Mouse (Mus musculus) brain, adult 10 weeks (tissue): ENCODE measurements around the gene Tbc1d12. TPM values are rescaled to one million over a fixed set of nuclear protein-coding genes. Genes with fewer than 3 reads are reported as not detected.

Experiments
- polyA plus RNA-seq: library from polyadenylated mRNA; stranded (reverse); fragments of 350-450 nt; fragmentation: Illumina TruSeq; extraction: RNeasy Lipid Tissue Mini Kit (QIAGEN cat#74804); gene quantifications from one replicate; pipeline ENCODE4 v1.2.3, GENCODE M21; 2015; ENCODE audit warnings: low read depth, low replicate concordance

The Tbc1d12 gene
- 10.3 TPM for polyA plus RNA-seq

DNA sequence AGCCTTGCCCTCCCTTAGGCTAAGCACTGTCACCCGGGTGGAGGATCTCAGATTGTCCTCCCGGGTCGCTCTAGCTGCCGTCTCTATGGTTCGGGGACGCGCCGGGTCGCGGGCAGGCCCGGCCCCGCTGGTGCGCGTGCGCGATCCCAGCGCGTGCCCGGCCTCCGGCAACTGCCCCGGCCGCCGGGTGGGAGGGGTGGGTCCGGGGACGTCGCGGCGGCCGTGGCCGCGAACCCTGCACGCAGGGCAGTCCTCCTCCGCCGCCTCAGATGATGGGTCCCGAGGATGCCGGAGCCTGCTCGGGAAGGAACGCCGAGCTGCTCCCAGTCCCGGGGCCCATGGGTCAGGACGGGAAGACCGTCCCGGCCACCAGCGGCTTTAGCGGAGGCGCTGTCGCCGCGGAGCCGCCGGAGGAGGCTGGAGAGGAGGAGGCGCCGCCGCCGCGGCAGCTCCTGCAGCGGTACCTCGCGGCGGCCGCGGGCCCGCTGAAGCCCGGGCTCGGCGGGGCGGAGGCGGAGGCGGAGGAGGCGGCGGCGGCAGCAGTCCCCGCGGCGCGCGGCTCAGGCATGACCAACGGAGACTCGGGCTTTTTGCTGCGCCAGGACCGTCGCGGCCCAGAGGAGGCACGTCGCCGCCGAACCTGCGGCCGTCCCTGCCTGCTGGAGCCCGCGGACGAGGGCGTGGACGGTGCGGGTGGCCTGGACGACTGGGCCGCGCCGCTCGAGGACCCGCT, at the start of gene Tbc1d12:
Tbc1d12 (plus strand) TSS at position 142 of the 733 bp plus-strand sequence.

DNA sequence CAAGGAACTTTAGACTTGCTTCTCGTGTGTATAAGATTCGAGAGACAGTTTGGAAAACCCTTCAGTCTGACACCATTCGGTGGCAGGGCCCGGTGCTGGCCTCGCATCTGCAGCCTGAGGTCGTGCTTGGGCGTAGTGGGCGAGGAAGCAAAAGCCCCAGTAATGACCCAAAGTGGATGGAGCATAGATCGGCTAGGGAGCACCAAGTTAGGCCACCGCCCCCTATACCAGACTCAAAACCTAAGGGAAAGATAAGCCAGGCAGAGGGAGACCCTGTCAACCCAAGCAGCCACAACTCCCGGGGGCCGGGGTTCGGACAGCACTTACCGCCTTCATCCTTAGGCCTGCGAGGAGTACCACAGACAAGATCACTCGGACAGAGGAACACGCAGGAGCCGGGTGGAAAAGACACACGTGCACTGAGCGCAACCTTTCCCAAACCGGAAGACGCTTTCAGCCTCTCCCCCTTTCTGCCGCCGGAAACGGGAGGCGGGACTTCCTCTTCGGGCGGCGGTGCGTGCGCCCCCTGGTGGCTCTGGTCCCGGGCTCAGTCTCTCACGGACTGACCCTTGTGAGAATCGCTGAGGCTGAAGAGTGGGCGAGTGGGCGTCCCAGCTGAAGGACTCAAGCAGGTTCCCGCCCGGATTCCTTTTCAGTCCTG, 17.5 kb upstream of the Tbc1d12 start, which contains the start of gene Noc3l:
Noc3l (minus strand) TSS at position 472 of the 661 bp plus-strand sequence.

DNA sequence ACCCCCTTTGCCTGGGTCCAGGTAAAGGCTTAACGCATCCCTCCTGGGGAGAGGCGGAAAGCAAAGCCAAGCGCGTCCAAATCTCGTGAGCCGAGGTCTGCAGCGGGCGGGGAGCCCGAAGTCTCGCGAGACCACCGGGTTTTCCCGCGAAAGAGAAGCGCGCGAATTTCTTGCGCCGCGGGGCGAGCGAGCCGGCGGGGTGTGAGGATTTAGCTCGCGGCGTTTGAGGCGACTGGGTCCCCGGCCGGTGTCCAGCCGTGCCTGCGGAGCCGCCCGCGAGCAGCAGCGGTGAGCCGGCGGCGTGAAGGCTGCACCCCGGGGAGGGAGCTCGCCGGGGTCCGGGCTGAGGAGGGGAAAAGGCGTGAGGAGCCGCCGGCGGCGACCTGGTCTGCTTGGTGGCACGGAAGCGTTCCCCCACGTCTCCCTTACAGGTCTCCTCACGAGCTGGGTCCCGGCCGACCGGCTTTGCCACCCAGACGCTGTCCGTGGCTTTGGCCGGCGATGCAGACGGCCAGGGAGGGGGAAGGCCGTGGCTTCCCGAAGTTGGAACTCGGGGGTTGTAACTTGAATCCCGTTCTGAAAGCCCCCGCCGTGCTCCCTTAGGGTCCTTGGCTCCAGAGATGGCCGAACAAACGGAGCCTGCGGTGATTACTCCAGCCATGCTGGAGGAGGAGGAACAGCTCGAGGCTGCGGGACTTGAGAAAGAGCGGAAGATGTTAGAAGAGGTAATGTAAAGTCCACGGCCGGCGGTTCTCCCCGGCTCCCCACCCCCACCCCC, 94.6 kb downstream of the Tbc1d12 start, which contains the start of gene Hells:
Hells (plus strand) TSS at position 128 of the 778 bp plus-strand sequence.

Other genes starting within 250 kb of the Tbc1d12 start
- 8.9 TPM for gene Noc3l, start 17.3 kb upstream of the Tbc1d12 start, polyA plus RNA-seq
- gene Hells, start 94.3 kb downstream of the Tbc1d12 start, polyA plus RNA-seq: 1.2 TPM
- not detected for gene Cyp2c55, start 170.4 kb downstream of the Tbc1d12 start, polyA plus RNA-seq
- gene Cyp2c65, start 224.4 kb downstream of the Tbc1d12 start, polyA plus RNA-seq: not detected